Mouse (Mus musculus): Measurements from ENCODE around the gene Fhl2.
"Not testable (repeated sequence)": the region's sequence is repeated elsewhere in the genome, so short reads cannot be mapped to it uniquely, and the experiment has no call there.

Fhl2 gene

GRCm38 (mm10) chr1:43145388-43145787 lies 51.4 kb downstream of the Fhl2 start:
- DNase-seq, result no peak

GRCm38 (mm10) chr1:43144338-43144906 lies 52.4 kb downstream of the Fhl2 start:
- no peak for DNase-seq

- no peak for DNase-seq
Observed at GRCm38 (mm10) chr1:43143791-43144190, 53.0 kb downstream of the Fhl2 start.

GRCm38 (mm10) chr1:43143284-43143683 lies 53.5 kb downstream of the Fhl2 start:
- DNase-seq, result no peak

GRCm38 (mm10) chr1:43142849-43143248 lies 53.9 kb downstream of the Fhl2 start:
- DNase-seq, result no peak

GRCm38 (mm10) chr1:43141555-43141961 lies 55.2 kb downstream of the Fhl2 start:
- DNase-seq, result no peak

- peak; percentile 73 to 79 for DNase-seq
Observed at GRCm38 (mm10) chr1:43139587-43140266, 57.1 kb downstream of the Fhl2 start.

- DNase-seq, result no peak
Observed at GRCm38 (mm10) chr1:43138268-43138812, 58.4 kb downstream of the Fhl2 start.

- DNase-seq, result no peak
Observed at GRCm38 (mm10) chr1:43137334-43137733, 59.5 kb downstream of the Fhl2 start.

GRCm38 (mm10) chr1:43136488-43137029 lies 60.2 kb downstream of the Fhl2 start:
- DNase-seq, result not testable (repeated sequence)

GRCm38 (mm10) chr1:43131591-43131990 lies 65.2 kb downstream of the Fhl2 start:
- DNase-seq, result no peak

GRCm38 (mm10) chr1:43130219-43130981 lies 66.4 kb downstream of the Fhl2 start:
- no peak for DNase-seq

GRCm38 (mm10) chr1:43127820-43128610 lies 68.8 kb downstream of the Fhl2 start:
- DNase-seq, result no peak

GRCm38 (mm10) chr1:43127196-43127595 lies 69.6 kb downstream of the Fhl2 start:
- DNase-seq, result no peak

GRCm38 (mm10) chr1:43124726-43125125 lies 72.1 kb downstream of the Fhl2 start:
- DNase-seq, result peak in 1 of 2 experiments; percentile 16

GRCm38 (mm10) chr1:43122616-43123015 lies 74.2 kb downstream of the Fhl2 start:
- no peak for DNase-seq

- no peak for DNase-seq
Observed at GRCm38 (mm10) chr1:43120950-43121349, 75.8 kb downstream of the Fhl2 start.

GRCm38 (mm10) chr1:43117435-43117834 lies 79.3 kb downstream of the Fhl2 start:
- DNase-seq, result no peak

GRCm38 (mm10) chr1:43112882-43113281 lies 83.9 kb downstream of the Fhl2 start:
- peak; percentile 39 to 54 for DNase-seq

GRCm38 (mm10) chr1:43110556-43110955 lies 86.2 kb downstream of the Fhl2 start:
- peak; percentile 40 to 65 for DNase-seq

GRCm38 (mm10) chr1:43108729-43109128 lies 88.1 kb downstream of the Fhl2 start:
- peak in 1 of 2 experiments; percentile 7 for DNase-seq

All from lung, adult 18-20 months (tissue).